Mouse (Mus musculus): ENCODE measurements around the gene Fbrsl1.

Fbrsl1 gene

GRCm38 (mm10) chr5:110448436-110449134 lies at the start of gene Fbrsl1:
Fbrsl1 (minus strand) TSS chr5:110448503.
- peak; percentile 98 for DNase-seq (ENCODE audit: extremely low read depth, low read depth, low spot score)

GRCm38 (mm10) chr5:110498071-110498470 lies 49.8 kb upstream of the Fbrsl1 start:
- DNase-seq (ENCODE audit: extremely low read depth, low read depth, low spot score): no peak

- no peak for DNase-seq (ENCODE audit: extremely low read depth, low read depth, low spot score)
Observed at GRCm38 (mm10) chr5:110497556-110497955, 49.3 kb upstream of the Fbrsl1 start.

GRCm38 (mm10) chr5:110495051-110495450 lies 46.7 kb upstream of the Fbrsl1 start:
- DNase-seq (ENCODE audit: extremely low read depth, low read depth, low spot score): no peak

GRCm38 (mm10) chr5:110494396-110494795 lies 46.1 kb upstream of the Fbrsl1 start:
- DNase-seq (ENCODE audit: extremely low read depth, low read depth, low spot score): no peak

DNA sequence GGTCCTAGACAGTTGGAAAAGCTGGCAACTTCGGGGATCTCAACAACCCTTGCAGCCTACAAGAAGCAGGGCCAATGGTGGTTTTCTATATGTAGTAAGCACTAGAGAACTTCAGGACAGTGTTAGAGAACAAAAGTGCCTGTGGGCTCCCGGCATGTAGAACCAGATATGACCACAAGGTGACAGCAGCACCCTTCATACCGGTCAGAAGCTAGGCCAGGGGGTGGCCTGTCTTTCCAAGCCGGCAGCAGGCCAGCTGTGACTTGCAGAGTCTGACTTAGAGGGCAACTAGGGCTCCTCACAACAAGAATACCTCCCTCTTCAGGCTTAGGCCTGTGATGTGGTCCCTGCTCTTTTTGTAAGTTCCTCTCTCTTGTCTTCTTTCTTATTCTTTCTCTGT lies 45.5 kb upstream of the Fbrsl1 start:
- no peak for DNase-seq (ENCODE audit: extremely low read depth, low read depth, low spot score)

- no peak for DNase-seq (ENCODE audit: extremely low read depth, low read depth, low spot score)
Observed at GRCm38 (mm10) chr5:110489639-110490038, 41.3 kb upstream of the Fbrsl1 start.

GRCm38 (mm10) chr5:110487943-110488342 lies 39.6 kb upstream of the Fbrsl1 start:
- DNase-seq (ENCODE audit: extremely low read depth, low read depth, low spot score): no peak

DNA sequence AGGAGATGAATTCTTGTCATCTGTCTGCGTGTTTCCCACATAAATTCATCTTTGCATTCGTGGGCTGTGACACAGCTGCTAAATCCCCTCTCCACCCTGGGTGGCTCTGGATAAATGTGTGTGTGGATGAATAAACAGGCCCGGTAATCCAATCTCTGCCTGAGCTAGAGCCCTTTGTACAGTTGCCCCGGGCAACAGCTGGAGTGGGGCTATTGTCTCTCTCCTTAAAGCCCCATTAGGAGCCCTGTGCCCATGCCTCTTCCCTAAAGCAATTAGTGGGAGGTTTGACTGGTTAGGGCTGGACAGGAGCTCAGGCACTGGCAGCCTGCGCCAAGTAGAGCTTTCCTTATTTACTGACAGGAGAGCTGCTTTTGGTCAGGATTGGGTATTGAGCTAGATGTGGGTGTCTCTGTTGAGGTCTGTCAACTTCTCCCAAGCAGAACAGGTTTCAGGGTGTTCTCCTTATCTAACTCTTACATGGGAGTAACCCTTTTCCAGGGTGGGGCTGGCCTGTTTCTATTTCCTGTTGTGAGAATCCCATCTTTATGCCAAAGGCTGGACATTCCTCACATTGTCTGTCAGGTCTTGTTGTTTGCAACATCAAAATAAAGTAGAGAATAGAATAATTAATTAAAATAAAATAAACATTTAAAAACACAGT lies 38.5 kb upstream of the Fbrsl1 start:
- DNase-seq (ENCODE audit: extremely low read depth, low read depth, low spot score): no peak

GRCm38 (mm10) chr5:110484711-110485110 lies 36.4 kb upstream of the Fbrsl1 start:
- DNase-seq (ENCODE audit: extremely low read depth, low read depth, low spot score): no peak

DNA sequence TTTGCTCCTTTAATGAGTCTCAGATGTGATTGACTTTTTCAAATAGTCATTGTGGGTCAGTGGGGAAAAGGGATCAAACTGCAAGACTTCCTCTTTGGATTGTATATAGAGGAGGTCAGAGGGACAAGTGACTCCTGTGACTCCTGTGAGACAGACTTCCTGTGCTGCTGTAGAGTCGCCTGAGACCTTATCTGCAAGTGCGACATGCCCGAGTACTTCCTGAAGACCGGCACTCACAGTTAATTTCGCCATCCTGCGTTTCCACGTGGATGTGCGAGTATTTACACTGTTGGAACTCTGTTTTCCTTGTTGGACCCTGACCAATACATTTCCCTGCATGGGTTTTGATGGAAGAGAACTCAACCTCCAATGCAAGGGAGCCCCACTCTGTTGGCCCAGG lies 30.9 kb upstream of the Fbrsl1 start:
- no peak for DNase-seq (ENCODE audit: extremely low read depth, low read depth, low spot score)

DNA sequence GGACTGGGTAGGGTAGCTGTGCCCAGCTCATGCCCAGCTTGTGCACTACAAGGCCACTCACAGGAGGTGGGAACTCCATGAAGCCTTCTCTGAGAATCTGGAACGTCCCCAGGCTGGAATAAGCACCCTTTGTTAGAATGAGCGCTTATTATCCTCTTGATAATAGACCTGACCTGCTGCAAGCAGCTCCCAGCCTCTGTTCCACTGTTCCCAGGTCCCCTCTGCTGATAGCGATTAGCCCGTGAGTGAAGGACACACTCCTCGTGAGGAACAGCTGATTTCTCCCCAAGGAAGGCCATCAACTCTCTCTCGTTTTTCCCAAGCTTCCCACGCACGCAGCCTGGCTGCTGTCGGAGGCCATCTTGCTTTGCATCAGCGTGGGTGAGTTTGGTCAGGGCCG lies 25.9 kb upstream of the Fbrsl1 start:
- no peak for DNase-seq (ENCODE audit: extremely low read depth, low read depth, low spot score)

- no peak for DNase-seq (ENCODE audit: extremely low read depth, low read depth, low spot score)
Observed at GRCm38 (mm10) chr5:110472834-110473233, 24.5 kb upstream of the Fbrsl1 start.

- DNase-seq (ENCODE audit: extremely low read depth, low read depth, low spot score): no peak
Observed at GRCm38 (mm10) chr5:110471981-110472476, 23.7 kb upstream of the Fbrsl1 start.

- no peak for DNase-seq (ENCODE audit: extremely low read depth, low read depth, low spot score)
Observed at GRCm38 (mm10) chr5:110471285-110471684, 23.0 kb upstream of the Fbrsl1 start.

DNA sequence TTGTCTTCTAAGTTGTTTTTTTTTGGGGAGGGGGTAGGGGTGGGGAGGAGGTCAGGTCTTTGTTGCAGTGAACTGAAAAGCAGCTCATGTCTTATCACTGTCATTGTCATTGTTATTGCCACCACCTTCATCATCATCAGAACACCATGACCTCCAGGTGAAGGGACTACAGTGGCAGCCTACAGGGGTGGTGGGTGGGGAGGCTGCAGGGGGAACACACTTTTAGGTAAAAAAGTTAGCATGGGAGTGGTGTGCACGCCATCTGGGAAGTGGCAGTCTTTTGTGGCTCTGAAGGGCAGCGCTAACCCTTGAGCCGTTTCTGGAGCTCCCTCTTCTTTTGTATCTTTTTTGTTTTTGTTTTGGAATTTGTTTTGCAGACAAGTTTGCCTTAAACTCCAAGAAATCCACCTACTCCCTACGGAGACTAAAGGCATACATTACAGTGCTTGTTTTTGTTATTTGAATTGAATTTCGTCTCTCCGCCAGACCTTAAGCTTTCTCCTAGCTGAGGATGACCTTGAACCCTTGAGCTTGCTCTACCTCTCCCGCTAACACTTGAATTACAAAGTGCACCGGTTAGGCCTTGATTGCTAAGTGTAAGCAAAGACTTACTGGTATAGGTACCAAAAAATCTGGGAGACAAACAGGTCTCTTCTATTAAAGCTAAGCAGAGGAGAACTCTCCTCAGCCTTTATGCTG lies 21.1 kb upstream of the Fbrsl1 start:
- no peak for DNase-seq (ENCODE audit: extremely low read depth, low read depth, low spot score)

DNA sequence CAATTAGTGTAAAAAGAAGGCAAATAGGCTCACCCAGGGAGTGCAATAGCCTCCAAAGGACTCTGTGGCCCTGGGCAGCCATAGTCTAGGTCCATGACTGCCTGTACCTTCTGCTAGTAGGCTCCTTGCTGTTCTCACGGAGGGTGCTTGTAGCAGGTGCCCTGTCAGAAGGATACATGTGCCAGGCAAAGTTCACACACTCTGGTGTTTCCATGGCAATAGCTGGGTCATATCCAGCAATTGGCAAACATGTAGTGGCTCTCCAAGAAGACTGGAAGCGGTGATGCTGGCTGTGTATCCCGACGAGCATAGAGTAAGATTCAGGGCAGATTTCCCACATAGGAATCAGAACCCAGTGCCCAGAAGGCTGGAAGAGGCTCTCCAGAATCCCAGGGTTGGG lies 20.0 kb upstream of the Fbrsl1 start:
- DNase-seq (ENCODE audit: extremely low read depth, low read depth, low spot score): no peak

DNA sequence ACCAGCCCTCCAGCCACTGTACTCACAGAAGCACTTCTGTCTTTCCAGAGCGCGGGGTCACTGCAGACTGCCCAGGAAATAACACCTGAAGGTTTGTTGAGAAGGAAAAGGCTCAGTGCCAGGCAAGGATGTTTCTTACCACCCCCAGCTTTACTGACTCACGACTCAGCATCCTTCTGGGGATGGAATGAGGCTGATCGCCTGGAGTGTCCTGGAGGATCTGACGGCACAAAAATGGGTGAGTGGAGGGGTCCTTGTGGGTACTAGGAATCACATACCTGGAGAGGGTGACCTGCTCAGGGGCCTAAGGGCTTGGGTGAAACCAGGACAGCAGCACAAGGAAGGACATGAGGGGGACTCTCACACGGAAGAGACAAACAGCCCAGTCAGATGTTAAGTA lies 19.4 kb upstream of the Fbrsl1 start:
- no peak for DNase-seq (ENCODE audit: extremely low read depth, low read depth, low spot score)

GRCm38 (mm10) chr5:110466531-110467424 lies 18.5 kb upstream of the Fbrsl1 start:
- no peak for DNase-seq (ENCODE audit: extremely low read depth, low read depth, low spot score)

DNA sequence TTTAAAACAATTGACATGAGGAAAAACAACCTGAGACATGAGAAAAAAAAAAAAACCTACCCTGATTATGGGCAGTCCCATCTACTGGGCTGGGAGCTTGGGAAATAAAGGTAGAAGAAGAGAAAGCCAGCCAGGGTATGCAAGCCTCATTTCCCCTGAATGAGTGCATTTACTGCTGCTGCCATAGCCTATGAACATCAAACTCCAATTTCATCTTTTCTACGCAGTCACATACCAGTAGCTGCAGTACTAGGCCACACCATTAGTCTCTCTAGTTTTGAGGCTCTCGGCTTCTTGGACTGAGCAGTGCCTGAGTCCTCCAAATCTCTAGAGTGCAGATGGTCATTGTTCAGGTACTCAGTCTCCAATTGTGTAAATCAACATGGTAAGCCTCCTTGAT lies 14.3 kb upstream of the Fbrsl1 start:
- no peak for DNase-seq (ENCODE audit: extremely low read depth, low read depth, low spot score)

DNA sequence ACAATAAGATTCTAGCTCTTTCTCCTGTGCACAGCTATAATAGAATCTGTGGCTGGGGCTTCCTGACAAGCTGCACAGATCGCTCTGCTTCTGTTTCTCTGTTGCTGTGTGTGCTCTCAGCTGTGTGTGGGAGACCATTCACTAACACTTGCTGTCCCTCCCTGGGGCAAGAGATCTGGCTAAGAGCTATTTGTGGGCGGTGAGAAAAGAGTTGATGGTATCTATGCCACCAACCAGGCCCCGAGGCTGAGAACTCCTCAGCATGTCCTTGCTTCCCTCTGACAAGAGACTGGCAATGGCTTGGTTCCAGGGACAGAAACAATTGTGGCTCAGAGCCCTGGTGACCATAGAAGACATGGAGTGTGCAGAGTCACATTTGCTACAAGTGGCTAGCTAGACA lies 10.6 kb upstream of the Fbrsl1 start:
- DNase-seq (ENCODE audit: extremely low read depth, low read depth, low spot score): peak; percentile 96

Data from fat pad, adult 2 months (tissue).